Mouse (Mus musculus) adrenal gland, postnatal 14 days (tissue): ENCODE data around the gene Kat6b. TPM values are rescaled to one million over a fixed set of nuclear protein-coding genes. Genes with fewer than 3 reads are reported as not detected.
A peak's percentile ranks its signal among the peaks of the same experiment; 100 is the strongest.

Experiments used
- DNase-seq: peaks from one replicate; pipeline ENCODE4 v3.0.0; 2021; ENCODE audit warnings: mixed read lengths
- total RNA-seq: library from RNA; stranded (reverse); gene quantifications from 2 replicates; pipeline ENCODE4 v1.2.3, GENCODE M21; 2021

The Kat6b gene
- total RNA-seq, 1 experiment from 2014 or later, result 43.4 TPM

- no peak for DNase-seq
Observed at GRCm38 (mm10) chr14:21560481-21561209, 79.4 kb downstream of the Kat6b start.

DNA sequence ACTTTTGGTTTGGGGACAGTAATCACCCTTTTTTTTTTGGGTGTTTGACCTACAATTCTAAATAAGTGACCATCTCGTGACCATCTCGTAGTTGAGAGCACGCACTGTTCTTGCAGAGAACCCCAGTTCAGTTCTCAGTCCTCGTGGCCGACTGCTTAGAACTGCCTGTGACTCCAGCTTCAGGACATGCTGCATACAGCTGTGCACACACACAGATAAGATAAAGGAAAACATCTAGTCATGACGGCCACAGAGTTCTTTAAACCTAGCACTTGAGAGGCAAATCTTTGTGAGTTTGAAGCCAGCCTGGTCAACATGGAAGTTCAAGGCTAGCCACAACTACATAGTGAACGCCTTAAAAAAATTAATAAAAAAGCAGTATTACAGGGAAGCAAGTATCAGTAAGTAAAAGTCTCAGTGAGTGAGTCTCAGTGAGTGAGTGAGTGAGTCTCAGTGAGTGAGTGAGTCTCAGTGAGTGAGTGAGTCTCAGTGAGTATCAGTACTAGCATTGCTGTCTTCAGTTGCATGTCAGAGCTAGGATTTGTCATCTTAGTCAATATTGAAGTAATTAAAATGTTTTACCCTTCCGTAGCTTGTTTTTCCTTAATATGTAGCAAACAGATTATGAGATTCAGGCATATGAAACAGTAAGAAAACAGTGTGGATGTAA is 80.3 kb downstream of the Kat6b start:
- DNase-seq, result no peak

- DNase-seq, result no peak
Observed at GRCm38 (mm10) chr14:21563584-21564118, 82.4 kb downstream of the Kat6b start.

DNA sequence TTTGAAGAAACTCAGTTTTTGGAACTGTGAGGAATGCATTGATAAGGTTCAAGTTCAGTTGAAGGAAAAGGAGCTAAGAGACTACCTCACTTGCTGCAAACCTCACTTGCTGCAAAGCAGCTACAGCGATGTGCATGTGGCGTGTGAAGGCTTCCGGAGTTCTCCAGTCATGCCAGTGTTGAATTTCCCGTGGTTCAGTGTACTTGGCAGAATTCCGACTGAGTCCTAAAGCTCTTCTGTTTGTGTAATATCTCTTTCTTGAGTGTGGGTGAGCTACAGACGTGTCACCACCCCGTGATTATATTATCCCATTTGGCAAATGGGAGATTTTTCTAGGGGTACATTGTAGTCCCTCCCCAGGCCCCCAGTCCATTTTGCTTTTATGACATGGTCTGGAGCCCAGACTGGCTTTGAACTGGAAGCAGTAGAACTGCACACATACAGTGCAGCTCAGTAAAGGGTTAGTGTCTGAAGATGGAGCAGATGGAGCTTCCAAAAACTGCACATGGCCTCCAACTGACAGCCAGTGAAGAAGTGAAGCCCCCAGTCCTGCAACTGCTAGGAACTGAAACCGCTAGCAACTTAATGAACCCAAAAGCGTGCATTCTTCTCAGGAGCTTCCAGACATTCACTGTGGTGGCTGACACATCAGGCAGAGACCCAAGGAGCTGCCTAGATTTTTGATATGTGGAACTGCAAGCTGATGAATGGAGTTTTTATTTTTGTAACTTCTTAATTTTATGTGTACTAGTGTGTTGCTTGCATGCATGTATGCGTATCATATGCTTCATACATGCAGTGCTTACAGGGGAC is 84.5 kb downstream of the Kat6b start:
- DNase-seq, result no peak

- DNase-seq, result no peak
Observed at GRCm38 (mm10) chr14:21567293-21567984, 86.2 kb downstream of the Kat6b start.

GRCm38 (mm10) chr14:21568821-21569220 is 87.6 kb downstream of the Kat6b start:
- no peak for DNase-seq

GRCm38 (mm10) chr14:21574686-21575309 is 93.6 kb downstream of the Kat6b start:
- DNase-seq, result no peak

DNA sequence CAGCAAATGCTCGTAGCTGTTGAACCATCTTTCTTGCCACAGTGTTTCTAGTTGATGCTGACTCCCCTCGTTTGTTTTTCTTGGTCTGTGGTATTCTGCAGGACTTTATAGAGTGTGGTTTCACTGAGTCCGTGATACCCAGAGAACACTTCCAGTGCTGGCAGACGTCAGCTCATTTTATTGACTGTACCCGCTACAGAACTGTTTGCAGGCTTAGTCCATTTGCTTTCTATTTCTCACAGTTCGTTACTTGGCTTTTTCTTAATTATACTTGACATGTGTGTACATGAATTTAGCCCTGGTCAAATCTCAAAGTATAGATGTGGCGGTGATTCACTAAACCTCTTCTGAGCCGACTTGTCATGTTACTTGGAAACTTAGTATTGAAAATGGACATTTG is 95.6 kb downstream of the Kat6b start:
- no peak for DNase-seq

DNA sequence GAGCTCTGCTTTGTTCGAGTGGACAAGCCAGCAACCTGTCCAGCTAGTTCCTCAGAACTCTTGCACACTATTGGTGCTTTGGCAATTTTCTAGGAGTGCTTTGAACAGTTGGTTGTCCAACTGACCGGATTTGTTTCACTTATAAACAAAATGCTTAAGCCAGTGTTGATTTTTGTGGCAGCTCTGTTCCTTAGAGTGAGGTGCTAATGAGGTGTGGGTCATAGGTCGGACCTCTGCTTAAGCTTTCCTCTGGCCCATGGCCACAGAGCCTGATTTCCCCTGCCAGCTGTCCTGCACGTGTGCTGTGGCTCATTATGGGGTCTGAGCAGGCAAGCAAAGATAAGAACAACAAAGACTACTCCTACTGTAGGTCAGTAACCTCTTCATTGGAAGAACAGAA is 100.0 kb downstream of the Kat6b start:
- no peak for DNase-seq

GRCm38 (mm10) chr14:21582301-21582700 is 101.1 kb downstream of the Kat6b start:
- no peak for DNase-seq

DNA sequence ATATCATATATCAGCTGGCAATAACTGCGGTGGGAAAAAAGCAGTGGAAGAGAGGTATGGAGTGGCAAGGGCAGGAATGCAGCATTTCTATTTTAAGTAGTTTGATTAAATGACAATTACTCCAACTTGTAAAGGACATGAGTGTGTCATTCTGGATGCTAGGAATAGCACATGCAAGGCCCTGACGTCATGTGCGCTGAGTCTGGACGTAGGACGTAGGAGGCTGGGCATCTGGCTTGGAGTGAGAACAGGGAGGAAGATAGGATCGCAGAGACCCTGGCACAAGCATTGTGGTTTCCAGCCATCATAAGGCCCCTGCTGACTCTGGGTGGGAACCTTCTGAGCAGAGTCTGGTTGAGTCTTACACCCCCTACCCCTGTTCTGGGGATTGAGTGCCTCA is 101.8 kb downstream of the Kat6b start:
- DNase-seq, result peak; percentile 21

GRCm38 (mm10) chr14:21583868-21584267 is 102.6 kb downstream of the Kat6b start:
- DNase-seq, result no peak

DNA sequence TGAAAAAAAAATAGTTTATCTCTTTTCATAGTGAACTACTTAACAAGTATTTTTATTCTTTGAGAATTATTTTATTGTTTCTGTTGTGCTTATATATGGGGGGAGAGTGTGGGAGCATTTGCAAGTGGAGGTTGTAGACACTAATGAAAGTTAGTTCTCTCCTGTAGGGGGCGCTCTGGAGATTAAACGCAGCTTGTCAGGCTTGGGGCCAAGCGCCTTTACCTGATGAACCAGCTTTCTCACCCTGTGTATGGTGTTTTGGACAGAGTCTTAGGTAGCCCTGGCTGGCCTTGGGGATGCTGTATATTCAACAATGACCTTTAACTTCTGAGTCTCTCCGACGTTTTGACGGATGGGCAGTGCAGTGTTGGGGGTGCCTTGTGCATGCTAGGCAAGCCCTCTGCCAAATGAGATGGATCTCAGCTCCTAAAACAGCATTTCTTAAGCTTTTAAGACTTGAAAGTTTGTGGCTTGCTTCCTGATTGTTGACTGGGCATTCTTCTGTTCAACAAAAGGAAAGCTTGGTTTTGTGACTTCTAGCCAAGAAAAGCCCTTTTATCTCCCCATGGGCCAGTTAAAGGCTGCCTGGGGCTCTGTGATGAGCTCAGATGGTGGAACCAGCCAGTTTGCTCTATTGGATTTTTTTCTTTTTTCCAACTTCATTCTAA is 103.4 kb downstream of the Kat6b start:
- peak; percentile 57 for DNase-seq

- no peak for DNase-seq
Observed at GRCm38 (mm10) chr14:21585491-21586251, 104.4 kb downstream of the Kat6b start.

GRCm38 (mm10) chr14:21586481-21587118 is 105.4 kb downstream of the Kat6b start:
- DNase-seq, result no peak

GRCm38 (mm10) chr14:21587931-21588330 is 106.7 kb downstream of the Kat6b start:
- no peak for DNase-seq

- DNase-seq, result peak; percentile 39
Observed at GRCm38 (mm10) chr14:21589620-21590019, 108.4 kb downstream of the Kat6b start.

GRCm38 (mm10) chr14:21590205-21590604 is 109.0 kb downstream of the Kat6b start:
- DNase-seq, result no peak

DNA sequence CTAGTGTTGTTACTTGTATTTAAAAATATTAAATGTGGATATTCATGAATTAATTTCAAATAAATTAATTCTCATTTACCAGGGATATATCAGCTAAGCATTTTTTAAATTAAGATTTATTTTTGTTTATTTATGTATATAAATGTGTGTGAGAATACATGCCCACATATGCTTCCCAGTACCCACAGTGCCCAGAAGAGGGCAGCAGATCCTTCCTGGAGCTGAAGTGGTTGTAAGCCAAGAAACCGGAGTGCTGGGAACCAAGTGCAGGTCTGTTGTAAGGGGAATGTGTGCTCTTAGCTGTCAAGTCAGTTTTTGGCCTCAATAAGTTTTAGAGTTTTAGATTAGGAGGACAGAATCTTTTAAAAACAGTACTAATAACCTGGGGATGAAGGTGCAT is 110.9 kb downstream of the Kat6b start:
- no peak for DNase-seq
